Mouse (Mus musculus) olfactory bulb, adult 2 months (tissue): ENCODE results near the gene Nrxn3. TPM values are rescaled to one million over a fixed set of nuclear protein-coding genes. Genes with fewer than 3 reads are reported as not detected.

Experiments
- H3K27ac ChIP-seq: fragments of 200-500 bp; 2 replicates; pipeline ENCODE4 v1.5.1; 2012; ENCODE audit warnings: low read depth, low read length; ENCODE audit not compliant: insufficient read depth
- H3K4me1 ChIP-seq: fragments of 200-500 bp; 2 replicates; pipeline ENCODE4 v1.6.1; 2012; ENCODE audit warnings: low read length; ENCODE audit not compliant: control insufficient read depth, insufficient read depth
- H3K4me3 ChIP-seq: fragments of 200-500 bp; 2 replicates; pipeline ENCODE4 v1.5.1; 2012; ENCODE audit warnings: mild to moderate bottlenecking, low read depth, low read length, moderate library complexity; ENCODE audit not compliant: insufficient read depth
- CTCF ChIP-seq: fragments of 200-500 bp; IDR thresholded peaks from 2 replicates; pipeline ENCODE4 v1.5.1; 2012; ENCODE audit warnings: low read depth, mild to moderate bottlenecking, low read length, moderate library complexity; ENCODE audit not compliant: insufficient read depth
- POLR2A ChIP-seq: fragments of 200-500 bp; IDR thresholded peaks from 2 replicates; pipeline ENCODE4 v1.6.1; 2012; ENCODE audit warnings: mild to moderate bottlenecking, low read depth, low read length, moderate library complexity; ENCODE audit not compliant: insufficient read depth
- WGBS: fragments of 180-500 bp; shearing (Covaris S2); methylation state at CpG from one replicate; pipeline ENCODE4 v1.1.7; 2018; 5-methylcytosine and 5-hydroxymethylcytosine counted together
- polyA plus RNA-seq: library from polyadenylated mRNA; stranded (reverse); fragments of >200 nt; gene quantifications from 2 replicates; pipeline ENCODE4 v1.2.4, GENCODE M21; 2012; ENCODE audit warnings: low replicate concordance; ENCODE audit not compliant: missing spikeins, insufficient read depth, insufficient read length

Nrxn3 gene
- polyA plus RNA-seq, 1 experiment, result not detected

- Histone ChIP-seq H3K27ac (no peak overlapping the region), H3K4me3 (no peak overlapping the region), H3K4me1 (0 out of 2 replicates have a peak, but pooled peaks cover 3% of the 10 kb centered on the region)
- no peak for TF ChIP-seq POLR2A
- no peak for TF ChIP-seq CTCF
- WGBS, result 51% methylated on average over 3 of the region's 3 CpGs
Measured at GRCm38 (mm10) chr12:89724048-89724447, 1001.4 kb downstream of the Nrxn3 start.

GRCm38 (mm10) chr12:89742326-89742725 is 1019.6 kb downstream of the Nrxn3 start:
- TF ChIP-seq POLR2A (no peak), CTCF (no peak)
- H3K27ac ChIP-seq, result no peak overlapping the region
- H3K4me3 ChIP-seq, result no peak overlapping the region
- no peaks in the 10 kb centered on the region for H3K4me1 ChIP-seq
- 45% methylated on average over 1 of the region's 1 CpGs for WGBS

DNA sequence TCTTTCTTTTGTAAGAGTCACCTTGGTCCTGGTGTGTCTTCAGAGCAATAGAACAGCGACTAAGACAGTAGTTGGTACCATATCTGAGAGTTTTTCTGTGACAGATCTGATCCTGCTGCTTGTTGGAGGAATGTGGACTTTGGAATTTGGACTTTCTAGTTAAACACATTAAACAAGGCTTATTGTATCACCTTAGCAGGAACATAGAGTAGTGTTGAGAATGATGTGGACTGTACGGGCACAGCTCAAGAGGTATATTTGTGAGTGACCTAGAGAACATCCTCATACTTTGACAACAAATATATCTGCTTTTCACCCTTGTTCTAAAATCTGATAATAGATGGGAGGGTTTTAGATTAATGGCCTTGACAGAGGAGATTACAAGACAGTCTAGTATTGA is 1020.1 kb downstream of the Nrxn3 start:
- no peak overlapping the region for H3K4me3 ChIP-seq
- no peaks in the 10 kb centered on the region for H3K4me1 ChIP-seq
- no peak overlapping the region for H3K27ac ChIP-seq
- 93% methylated on average over 2 of the region's 2 CpGs for WGBS
- TF ChIP-seq CTCF, result no peak
- no peak for TF ChIP-seq POLR2A

- TF ChIP-seq POLR2A (no peak), CTCF (no peak)
- no peak overlapping the region for H3K27ac ChIP-seq
- 52% methylated on average over 10 of the region's 10 CpGs for WGBS
- no peaks in the 10 kb centered on the region; the same call in 1 of the 2 replicates for H3K4me1 ChIP-seq
- no peak overlapping the region for H3K4me3 ChIP-seq
Measured at GRCm38 (mm10) chr12:89764191-89765082, 1041.8 kb downstream of the Nrxn3 start.

- no peak overlapping the region for H3K4me3 ChIP-seq
- 75% methylated on average over 2 of the region's 2 CpGs for WGBS
- H3K4me1 ChIP-seq, result no peaks in the 10 kb centered on the region; the same call in 1 of the 2 replicates
- no peak for TF ChIP-seq POLR2A
- TF ChIP-seq CTCF, result no peak
- H3K27ac ChIP-seq, result no peak overlapping the region
Measured at GRCm38 (mm10) chr12:89765179-89765578, 1042.5 kb downstream of the Nrxn3 start.

DNA sequence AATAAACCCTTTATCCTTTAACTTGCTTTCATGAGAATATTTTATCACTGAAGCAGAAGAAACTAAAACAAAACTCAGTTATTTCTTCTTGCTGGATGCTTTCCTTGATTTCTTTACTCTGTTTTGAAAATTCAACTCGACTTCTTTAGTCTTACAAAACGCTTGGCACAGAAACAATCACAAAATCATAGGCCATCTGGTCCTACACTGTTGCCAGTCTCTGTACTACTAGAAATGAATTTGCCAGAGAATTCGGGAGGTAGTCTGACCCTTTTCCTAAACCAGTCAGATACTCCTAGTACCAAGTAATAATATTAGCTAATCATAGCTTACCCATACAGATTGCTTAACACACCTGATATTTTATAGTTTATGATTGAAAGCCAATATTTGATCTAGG is 1066.1 kb downstream of the Nrxn3 start:
- TF ChIP-seq POLR2A (no peak), CTCF (no peak)
- H3K4me1 ChIP-seq, result 0 out of 2 replicates have a peak, but pooled peaks cover 2% of the 10 kb centered on the region
- no peak overlapping the region for H3K27ac ChIP-seq
- H3K4me3 ChIP-seq, result no peak overlapping the region
- 45% methylated on average over 3 of the region's 3 CpGs for WGBS

- H3K27ac ChIP-seq, result no peak overlapping the region
- no peak for TF ChIP-seq CTCF
- TF ChIP-seq POLR2A, result no peak
- WGBS, result 93% methylated on average over 1 of the region's 1 CpGs
- H3K4me3 ChIP-seq, result no peak overlapping the region
- H3K4me1 ChIP-seq, result 0 out of 2 replicates have a peak, but pooled peaks cover 2% of the 10 kb centered on the region
Measured at GRCm38 (mm10) chr12:89789981-89790380, 1067.3 kb downstream of the Nrxn3 start.

- Histone ChIP-seq H3K4me3 (no peak overlapping the region), H3K27ac (no peak overlapping the region), H3K4me1 (0 out of 2 replicates have a peak, but pooled peaks cover 2% of the 10 kb centered on the region)
- WGBS, result 73% methylated on average over 3 of the region's 3 CpGs
- TF ChIP-seq POLR2A (no peak), CTCF (no peak)
Measured at GRCm38 (mm10) chr12:89791829-89792228, 1069.2 kb downstream of the Nrxn3 start.

GRCm38 (mm10) chr12:89794741-89795140 is 1072.1 kb downstream of the Nrxn3 start:
- WGBS, result 78% methylated on average over 6 of the region's 6 CpGs
- H3K27ac ChIP-seq, result no peak overlapping the region
- no peak overlapping the region for H3K4me3 ChIP-seq
- no peak for TF ChIP-seq CTCF
- no peak for TF ChIP-seq POLR2A
- 0 out of 2 replicates have a peak, but pooled peaks cover under 1% of the 10 kb centered on the region for H3K4me1 ChIP-seq
